Mouse (Mus musculus): ENCODE data around the gene Lgalsl.

Lgalsl gene

DNA sequence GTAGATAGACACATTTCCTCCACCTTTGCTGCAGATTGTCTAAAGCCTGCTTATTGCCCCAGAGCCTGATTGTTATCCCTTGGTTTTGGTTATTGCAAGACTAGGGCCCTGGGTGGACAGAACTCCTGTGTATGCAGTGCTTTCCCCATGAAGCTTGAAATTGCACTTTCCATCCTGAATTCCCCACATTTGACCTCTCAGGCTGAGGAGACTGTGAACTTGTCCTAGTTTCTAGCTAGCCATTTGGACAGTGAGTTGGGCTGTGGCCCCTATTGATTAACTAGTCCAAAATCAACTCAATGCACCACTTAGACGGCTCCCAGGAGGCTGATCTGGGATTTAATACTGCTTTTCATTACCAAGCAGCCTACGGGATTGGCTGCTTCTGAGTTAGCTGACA lies 6.9 kb downstream of the Lgalsl start:
- DNase-seq (ENCODE audit: low read depth, low spot score) = no peak

- DNase-seq (ENCODE audit: low read depth, low spot score) = no peak
Measured at GRCm38 (mm10) chr11:20823301-20823700, 7.6 kb downstream of the Lgalsl start.

- DNase-seq (ENCODE audit: low read depth, low spot score) = no peak
Measured at GRCm38 (mm10) chr11:20821351-20821750, 9.5 kb downstream of the Lgalsl start.

DNA sequence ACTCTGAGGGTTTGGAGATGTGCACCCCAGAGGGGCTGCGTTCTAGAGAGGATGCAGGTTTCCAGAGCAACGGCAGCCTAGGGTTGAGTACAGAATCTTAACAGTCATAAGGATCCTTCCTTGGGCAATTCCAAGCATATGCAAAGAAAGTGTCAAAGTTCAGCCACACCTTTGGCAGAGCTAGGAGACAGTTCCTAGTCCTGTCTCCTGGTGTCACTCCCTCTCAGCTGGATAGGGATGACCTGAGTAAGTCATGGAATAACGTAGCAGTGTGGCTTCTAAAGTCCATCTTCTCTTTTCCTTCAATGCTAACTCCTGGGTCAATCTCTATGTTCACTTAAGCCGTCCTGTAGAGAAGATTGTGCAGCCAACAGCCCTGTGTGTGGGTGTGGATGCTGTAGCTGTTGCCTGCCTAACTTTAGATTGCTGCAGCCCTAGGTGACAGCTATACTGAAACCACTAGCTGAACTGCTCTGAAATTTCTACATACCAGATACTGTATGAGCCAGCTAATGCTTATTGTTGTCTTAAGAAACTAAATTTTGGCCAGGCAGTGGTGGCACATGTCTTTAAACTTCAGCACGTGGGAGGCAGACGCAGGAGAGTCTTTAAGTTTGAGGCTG lies 16.8 kb downstream of the Lgalsl start:
- DNase-seq (ENCODE audit: low read depth, low spot score) = no peak

DNA sequence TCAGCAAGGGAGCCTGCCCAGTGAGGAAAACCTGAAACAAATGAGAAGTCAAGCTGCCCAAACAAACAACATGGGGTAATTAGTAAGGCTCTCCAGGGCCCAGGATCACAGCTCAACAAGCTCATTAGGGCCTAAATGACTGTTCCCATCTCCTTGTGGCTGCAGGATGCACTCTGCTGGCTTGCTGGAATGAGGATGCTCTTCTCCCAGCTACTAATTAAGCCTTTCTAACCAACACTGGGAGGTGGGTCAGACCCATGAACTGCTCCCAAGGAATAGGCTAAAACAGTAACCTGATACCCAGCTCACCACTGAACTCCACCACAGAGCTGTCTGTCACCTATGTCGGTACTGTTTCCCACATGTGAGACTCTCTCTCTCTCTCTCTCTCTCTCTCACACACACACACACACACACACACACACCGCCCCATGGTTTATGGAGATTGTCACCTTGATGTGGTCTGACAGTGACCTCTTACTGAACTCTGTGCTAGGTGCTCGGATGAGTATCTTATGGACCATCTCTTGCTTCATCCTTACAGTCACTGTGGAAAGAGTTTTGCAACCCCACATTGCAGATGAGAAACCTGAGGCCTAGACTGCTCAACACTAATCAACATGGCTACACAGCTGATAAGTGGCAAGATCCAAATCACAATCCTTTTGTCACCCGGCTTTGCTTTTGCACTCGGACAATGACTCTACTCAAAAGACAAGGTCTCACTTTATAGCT lies 18.5 kb downstream of the Lgalsl start:
- no peak for DNase-seq (ENCODE audit: low read depth, low spot score)

- no peak for DNase-seq (ENCODE audit: low read depth, low spot score)
Measured at GRCm38 (mm10) chr11:20806659-20807058, 24.2 kb downstream of the Lgalsl start.

DNA sequence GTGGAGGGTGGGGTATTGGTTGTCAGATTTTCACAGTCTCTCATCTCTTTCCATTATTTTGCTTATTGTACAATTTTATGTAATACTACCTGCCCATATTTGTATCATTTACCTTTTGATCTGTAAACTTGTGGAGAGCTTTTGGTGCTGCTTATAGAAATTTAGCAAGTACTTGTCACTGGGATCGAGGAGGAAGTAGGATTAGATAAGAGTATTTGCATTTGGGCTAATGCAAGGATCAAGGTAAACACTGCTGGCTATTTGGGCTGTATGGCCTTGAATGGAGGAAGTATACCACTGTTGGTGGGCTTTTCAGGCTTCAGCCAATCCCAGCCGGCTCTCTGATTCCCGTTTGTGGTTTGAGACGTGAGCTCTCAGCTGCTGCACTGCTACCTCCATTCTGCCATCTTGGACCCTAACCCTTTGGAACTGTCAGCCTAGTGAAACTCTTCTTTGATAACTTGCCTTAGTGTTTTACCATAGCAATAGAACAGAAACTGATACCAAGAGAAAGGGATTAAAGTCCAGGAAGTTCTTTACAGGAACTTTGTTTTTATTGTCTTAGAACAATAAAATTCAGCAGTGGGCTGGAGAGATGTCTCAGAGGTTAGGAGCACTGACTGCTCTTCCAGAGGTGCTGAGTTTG lies 25.1 kb downstream of the Lgalsl start:
- DNase-seq (ENCODE audit: low read depth, low spot score) = no peak

DNA sequence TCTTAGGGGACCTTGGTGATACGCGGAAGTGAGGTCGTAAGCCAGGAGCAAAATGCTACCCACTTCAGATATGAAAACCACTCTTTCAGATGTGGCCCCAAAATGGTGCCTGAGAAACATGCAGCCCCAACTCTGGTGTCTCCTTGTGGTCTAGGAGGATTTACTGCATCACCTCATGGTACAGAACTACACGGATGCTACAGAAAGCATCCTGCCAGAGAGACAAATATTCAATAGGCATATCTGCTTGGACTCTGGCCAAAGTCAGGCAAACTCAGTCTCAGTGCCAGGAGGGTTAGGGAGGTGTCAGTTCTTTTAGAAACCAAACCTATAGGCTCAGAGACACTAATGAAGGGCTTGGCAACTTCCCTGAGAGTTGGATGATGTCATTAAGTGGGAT lies 26.4 kb downstream of the Lgalsl start:
- no peak for DNase-seq (ENCODE audit: low read depth, low spot score)

GRCm38 (mm10) chr11:20800277-20801092 lies 30.4 kb downstream of the Lgalsl start:
- no peak for DNase-seq (ENCODE audit: low read depth, low spot score)

- no peak for DNase-seq (ENCODE audit: low read depth, low spot score)
Measured at GRCm38 (mm10) chr11:20797841-20798240, 33.0 kb downstream of the Lgalsl start.

GRCm38 (mm10) chr11:20795466-20795865 lies 35.4 kb downstream of the Lgalsl start:
- no peak for DNase-seq (ENCODE audit: low read depth, low spot score)

DNA sequence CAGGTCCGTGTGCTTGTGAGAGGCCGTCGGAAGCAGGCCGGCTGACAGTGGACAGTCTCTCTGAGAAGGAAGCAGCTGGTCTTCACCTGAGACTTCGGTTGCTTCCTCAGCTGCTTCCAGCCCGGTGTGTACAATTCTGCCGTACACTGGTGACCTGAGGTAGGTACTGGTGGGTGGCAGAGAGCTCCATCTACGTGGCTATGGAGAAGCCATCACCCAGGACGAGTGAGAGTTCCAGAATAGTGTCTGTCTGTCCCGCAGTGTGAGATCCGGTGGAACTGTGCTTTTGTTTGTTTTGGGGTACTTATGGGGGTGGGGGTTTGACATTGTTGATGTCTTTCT lies 36.0 kb downstream of the Lgalsl start:
- no peak for DNase-seq (ENCODE audit: low read depth, low spot score)

- peak; percentile 88 for DNase-seq (ENCODE audit: low read depth, low spot score)
Measured at GRCm38 (mm10) chr11:20794196-20794912, 36.5 kb downstream of the Lgalsl start.

- DNase-seq (ENCODE audit: low read depth, low spot score) = no peak
Measured at GRCm38 (mm10) chr11:20793676-20794075, 37.2 kb downstream of the Lgalsl start.

DNA sequence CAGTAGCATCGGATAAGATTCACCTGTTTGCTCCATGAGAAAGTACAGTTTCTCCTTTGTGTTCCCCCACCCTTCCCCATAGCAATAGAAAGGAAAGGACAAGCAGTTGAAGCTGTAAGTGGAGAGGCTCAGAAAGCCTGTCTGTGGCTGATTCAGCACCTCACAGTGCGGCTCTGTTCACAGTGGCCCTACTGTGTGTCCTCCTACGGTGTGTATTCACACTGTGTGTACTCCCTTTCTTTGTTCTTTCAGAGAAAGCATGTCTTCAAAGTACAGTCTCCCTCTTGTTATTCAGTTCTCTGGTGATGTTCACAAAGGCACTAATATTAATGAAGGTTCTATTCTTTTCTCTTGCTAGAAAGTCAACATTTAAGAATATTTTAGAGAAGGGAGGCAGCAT lies 38.2 kb downstream of the Lgalsl start:
- no peak for DNase-seq (ENCODE audit: low read depth, low spot score)

DNA sequence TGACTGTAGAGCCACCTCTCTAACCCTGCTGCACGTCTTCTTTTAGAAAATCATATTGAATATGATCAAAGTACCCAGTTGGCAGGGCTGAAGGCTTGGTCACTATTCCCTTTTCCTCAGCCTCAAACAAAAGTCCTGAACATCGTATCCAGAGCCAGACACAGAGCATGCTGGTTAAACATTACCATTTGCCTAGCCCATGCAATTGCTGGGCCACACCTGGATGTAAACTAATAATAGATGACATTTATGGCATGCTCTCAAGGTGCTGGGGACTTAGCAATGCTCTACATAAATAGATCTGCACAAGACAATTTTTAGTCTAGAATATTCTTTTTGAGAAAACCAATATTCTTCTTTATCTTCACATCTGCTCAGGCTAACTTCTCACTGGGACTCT lies 39.5 kb downstream of the Lgalsl start:
- no peak for DNase-seq (ENCODE audit: low read depth, low spot score)

DNA sequence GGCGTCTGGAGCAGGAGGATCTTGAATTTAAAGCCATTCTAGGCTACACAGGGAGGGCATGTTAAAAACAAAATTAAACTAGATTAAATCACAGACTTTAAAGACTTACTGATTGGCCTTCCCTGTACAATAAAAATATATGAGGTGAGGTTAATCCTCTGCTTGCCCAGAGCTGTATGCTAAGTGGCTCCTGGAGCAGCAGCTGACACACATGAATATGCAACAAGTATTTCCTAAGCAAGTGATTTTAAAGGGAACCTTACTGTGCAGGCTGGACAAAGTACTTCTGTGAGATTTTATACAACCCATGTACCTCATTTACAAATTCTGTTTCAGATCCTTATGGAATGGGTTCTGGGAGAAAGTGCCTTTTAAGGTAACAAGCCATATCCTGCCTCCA lies 41.8 kb downstream of the Lgalsl start:
- no peak for DNase-seq (ENCODE audit: low read depth, low spot score)

DNA sequence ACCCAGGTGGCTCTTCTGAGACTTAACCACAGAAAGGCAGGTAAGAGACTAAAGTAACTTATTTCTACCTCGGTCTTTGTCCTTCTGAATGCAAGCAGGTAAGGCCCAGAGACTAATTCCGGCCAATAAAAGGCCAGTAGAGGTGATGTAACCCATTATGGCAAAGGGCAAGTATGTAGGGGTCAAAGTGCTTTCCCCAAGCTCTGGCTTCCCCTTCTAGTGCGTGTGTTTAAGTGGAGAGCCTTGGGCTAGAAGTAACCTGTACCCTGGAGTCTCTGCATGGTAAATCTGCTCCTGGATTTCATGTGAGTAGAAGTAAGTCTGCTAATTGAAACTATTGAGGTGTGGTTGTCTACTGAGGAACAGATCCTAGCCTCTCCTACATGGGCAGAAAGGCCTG lies 42.8 kb downstream of the Lgalsl start:
- no peak for DNase-seq (ENCODE audit: low read depth, low spot score)

DNA sequence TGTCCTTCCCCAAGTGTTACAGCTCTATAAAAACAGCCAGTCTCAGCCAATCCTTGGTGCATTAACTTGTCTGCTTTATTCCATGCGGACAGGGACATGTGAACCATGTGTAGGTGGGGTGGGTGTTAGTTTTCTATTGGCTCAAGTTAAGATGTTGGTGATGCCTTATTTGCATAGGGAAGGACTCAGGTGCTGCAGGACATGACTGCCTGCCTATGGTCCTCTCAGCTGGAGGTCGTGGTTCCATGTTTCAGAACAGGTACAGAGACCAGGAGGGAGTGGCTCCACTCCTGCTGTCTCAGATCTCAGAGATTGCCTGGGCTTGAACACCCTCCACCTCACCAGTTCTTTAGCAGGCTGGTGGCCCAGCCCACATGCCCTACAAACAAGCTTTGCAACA lies 44.7 kb downstream of the Lgalsl start:
- DNase-seq (ENCODE audit: low read depth, low spot score) = no peak

DNA sequence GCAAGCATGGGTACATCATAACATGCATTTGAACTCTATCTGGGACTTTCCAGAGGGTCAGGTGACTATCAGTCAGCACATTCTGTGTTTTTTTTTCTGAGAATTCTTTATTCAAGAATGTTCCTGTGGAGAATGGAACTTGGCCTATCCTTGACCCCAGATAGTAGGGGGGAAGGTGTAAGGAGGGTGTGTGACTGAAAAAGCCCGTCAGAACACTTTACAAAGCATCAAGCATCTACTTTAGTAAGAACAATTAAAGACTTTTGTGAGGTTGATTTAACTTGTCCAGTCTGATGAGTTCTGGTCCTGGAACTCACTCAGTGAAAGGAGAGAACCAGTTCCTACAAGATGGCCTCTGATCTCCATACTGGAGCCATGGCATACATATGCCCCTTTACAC lies 45.7 kb downstream of the Lgalsl start:
- no peak for DNase-seq (ENCODE audit: low read depth, low spot score)

GRCm38 (mm10) chr11:20784776-20785175 lies 46.1 kb downstream of the Lgalsl start:
- no peak for DNase-seq (ENCODE audit: low read depth, low spot score)

- no peak for DNase-seq (ENCODE audit: low read depth, low spot score)
Measured at GRCm38 (mm10) chr11:20783467-20783866, 47.4 kb downstream of the Lgalsl start.
